Mouse (Mus musculus): ENCODE results near the gene Ehhadh.

The Ehhadh gene

DNA sequence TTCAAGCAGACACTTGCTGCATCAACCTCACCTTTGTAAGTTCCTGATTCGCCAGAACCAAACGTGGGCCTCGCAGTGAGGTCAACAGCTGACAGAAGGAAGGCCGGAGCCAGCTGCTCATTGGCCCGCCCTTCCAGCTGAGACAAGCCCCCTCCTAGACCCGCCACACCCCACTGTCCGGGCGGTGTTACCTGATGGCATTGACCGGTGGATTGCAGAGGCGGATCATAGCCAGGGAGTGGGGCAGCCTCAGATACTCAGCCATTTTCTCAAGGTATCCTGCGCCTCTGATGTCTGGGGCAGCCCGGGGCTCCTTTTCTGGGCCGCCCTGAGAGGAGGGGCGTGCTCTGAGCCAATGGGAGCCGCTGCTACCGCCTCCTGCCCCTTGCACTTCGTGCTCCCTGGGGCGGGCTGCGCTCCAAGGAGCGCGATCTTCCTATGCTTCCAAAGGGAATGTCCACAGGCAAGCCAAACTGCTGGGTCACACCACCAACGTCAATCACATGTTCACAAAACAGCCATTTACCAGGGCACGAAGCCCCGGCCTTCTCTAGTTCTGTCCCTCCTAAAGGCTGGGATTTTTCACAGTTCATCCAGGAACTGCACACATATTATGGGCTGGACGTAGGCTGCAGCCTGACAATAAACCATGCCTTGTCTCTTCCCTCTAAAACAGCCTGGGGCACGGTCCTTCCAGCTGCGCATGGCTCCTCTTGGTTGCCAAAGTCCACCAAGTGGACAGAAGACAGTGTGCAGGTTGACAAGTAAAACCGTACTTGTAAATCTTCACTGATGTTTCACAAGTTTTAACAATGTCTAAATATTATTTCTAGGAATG, at the start of gene Ehhadh:
Gene Ehhadh, minus strand, starts transcription at position 292 of the 838 bp plus-strand sequence.
- DNase-seq (ENCODE audit: low read depth, low spot score), result peak; percentile 82

DNA sequence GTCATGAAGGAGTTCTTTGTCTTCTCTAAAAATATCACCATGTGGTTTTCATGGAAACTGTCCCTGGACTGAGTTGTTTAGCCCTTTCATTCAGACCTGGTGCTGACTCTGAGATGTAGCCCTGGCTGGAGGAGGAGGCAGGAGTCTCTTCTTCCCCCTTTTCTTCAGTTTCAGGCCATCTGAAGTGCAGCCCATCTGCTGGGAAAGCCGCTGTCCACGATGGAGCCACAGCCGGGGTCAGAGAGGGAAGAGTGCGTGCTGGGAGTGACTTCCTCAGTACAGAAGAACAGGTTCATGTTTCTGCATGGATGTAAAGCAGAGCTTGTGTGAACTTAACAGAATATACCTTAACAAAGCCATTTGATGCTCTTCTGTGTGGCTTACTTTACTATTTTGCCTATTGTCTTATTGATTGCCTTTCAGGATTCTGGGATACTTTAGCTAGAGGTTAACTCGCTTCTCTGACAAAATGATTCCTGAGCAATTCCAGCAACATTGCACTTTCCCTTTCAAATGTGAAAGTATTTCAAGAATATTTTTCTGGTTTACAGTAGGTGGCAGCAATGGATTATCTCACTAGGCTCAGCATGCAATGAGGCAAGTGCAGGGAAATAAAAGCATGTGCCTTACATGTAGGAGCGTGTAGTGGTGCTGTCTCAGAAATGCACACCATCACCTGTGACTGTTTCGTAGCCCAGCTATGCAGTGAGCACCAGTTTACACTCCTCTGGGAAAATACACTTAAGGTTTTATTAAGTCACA, 48.9 kb upstream of the Ehhadh start:
- DNase-seq (ENCODE audit: low read depth, low spot score), result no peak

DNA sequence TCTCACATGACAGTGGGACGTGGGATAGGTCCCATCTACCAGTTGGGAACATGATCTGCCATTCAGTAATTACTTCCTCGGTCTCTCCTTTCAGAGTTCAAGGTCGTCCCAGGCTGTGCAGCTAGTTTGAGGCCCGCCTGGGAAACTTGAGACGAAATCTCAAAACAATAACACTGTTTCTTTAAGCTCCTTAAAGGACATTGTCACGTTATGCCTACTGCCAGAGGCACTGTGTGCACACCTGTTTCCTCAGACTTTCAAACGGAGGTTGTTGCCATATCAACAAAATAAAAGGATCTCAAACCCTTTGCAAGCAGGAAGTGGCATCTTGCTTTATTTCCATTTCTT, 48.0 kb upstream of the Ehhadh start:
- peak; percentile 34 for DNase-seq (ENCODE audit: low read depth, low spot score)

DNA sequence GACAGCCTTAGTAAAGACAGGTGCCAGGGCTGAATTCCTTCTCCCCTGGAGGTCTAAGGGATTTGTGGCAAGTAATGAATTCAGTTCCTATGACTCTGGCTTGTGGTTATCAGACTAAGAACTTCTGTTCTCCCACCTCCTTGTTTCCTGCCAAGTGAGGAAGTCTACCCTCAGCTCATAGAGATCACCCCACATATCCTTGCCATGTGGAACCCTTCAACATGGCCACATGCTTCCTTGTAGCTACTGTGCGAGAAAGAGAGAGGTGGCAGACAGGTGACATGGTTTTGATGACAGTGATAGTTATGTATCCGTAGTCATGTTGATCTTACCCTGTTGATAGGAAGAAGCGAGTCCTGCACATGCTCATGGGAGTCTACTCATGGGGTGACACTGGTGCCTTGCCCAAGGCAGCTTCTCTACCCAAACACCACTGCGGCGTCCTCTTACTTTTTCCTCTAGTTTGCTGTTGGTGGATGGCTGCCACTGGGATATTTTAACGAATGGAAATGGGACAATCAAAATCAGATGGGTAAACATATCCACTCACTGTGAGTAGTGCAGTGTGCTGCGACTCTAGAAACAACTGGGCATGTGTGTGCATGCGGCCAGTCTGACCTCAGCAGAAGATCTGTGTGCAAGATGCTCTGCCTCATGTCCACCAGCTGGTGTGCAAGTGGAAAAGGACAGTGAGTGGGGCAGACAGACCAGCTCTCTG, 47.4 kb upstream of the Ehhadh start:
- DNase-seq (ENCODE audit: low read depth, low spot score), result no peak

DNA sequence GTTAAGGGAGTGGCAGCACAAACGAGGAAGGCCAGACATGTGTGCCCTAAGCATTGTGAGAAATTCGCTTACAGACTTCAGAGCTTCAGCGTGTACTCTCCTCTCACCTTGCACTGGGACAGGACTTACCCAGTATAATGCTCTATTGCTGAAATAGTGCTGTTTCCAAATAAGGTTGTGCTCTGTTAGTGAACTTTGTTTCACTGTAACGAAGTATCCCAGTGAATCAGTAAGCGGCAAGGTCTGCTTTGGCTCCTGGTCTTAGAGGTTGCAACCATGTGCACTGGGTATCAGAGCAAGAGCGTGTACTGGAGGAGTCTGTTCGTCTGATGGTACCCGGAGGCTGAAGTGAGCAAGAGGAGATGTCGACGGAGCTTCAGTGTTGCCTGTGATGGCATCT, 46.4 kb upstream of the Ehhadh start:
- DNase-seq (ENCODE audit: low read depth, low spot score), result no peak

DNA sequence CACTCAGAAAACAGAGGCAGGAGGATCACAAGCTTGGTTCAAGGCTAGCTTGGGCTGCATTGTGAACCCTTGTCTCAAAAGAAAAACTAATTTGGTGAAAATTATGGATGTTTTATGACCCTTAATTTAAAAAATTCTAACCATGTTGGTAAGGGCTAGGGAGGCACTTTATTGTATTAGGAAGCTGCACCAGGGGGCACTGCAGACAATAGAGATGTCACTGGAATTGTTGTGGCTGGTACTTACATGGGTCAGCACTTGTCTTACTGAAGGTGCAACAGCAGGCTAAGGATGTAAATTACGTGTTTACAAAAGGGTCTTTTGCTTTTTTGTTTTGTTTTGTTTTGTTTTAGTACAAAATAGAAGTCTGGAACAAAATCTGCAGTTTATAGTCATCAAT, 45.9 kb upstream of the Ehhadh start:
- DNase-seq (ENCODE audit: low read depth, low spot score), result no peak

DNA sequence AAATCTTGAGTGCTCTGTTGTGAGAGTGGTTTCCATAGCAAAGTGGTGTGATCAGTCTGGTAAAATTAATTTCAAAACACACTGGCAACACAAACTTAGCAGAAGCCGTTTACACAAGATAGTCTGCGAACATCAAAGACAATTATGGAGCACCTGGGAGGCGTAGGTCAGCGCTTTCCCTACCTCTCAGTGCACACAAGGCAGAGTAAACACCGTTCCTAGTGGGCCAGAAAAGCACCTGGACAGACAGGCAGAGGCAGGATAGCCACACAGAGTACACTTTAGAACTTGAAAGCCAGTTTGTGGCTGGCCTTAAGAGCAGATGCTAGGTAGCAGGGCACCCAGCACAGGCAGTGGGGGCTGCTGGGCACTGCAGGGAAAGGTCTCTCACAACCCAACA, 44.2 kb upstream of the Ehhadh start:
- no peak for DNase-seq (ENCODE audit: low read depth, low spot score)

DNA sequence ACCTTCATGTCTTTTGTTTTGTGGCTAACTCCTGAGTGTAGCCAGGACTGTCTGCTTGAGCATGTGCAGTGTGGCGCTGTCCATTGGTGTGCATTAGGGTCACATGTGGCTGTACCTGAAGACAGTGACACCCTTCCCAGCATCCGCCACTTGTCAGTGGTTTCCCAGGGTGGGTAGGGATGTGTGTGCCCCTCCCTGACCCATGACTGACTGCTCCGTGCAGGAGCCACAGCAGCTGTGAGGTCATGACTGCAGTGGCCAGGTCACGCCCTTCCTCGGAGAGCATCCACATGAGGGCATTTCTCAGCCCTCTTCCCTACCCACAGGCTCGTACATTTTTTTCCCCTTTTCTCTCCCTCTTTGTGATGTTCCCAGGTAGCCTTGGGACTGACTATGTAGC, 43.2 kb upstream of the Ehhadh start:
- DNase-seq (ENCODE audit: low read depth, low spot score), result no peak

DNA sequence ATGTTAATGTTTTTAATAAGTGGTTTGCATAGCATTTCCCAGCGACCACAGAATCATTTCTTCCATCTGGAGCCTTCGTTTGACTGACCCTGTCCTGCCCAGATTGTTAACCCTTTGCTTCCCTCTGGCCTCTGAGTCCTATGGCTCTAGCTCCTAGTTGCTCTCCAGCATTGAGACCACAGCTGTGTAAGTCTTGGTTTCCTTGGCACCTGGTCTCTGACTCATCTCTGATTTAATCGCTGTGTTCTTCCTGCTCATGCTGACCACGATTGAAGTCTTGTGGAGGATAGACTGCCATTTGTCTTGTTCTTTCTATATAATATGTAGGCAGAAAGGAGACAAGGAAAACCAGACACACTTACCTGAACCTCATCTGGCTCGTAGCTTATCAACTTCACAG, 42.1 kb upstream of the Ehhadh start:
- no peak for DNase-seq (ENCODE audit: low read depth, low spot score)

DNA sequence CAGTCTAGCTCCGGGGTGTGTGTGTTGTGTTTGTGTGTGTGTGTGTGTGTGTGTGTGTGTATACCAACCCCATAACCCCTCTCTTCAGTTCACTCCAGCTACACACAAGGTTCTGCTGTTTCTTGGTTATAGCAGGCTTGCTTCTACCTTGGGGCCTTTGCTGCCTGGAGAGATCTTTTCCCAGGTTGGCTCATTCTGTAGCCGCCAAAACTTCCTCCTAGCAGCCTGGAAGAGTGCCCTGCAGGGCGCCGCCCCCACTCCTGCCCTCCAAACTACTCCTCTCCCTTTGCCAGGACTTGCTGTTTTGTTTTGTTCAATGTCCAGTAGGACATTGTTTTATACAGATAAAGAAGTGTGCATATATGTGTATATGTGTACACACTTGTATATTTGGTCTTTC, 40.0 kb upstream of the Ehhadh start:
- no peak for DNase-seq (ENCODE audit: low read depth, low spot score)

DNA sequence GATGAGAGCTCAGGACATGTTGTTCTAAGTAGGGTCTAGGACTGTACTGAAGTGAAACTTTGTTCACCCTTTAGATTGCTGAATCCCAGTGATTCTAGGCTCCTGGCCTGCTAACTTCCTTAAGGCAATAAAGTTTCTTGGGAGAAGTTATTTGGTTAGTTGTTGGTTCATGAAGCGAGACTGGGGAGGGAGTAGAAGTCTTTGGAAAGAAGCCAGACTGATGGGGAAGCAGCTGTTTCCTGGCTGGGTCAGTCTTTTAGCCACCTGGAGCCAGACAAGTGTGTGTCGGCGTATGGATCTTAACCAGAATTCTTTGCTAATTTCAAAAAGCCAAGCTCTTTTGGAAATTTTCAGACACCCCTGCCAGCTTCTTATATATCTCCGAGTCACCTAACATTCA, 39.5 kb upstream of the Ehhadh start:
- DNase-seq (ENCODE audit: low read depth, low spot score), result no peak

DNA sequence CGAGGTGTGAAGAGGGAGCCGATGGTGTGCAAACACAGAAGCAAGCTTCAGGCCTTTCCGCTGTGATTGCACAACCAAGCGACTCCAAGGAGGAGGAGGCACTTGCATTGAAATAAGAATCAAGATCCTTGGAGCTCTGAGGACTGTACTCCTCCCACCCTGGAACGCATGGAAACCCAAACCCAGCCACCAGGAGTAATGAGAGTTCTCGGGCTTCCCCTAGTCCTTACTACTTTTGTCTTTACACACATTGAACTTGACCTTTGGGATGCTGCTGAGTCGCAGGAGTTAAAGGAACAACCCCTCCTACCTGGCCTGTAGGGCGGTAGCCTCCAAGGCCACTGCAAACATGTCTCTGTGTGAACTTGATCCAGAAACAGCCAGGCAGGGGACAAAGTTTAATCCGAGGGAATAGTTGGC, 38.0 kb upstream of the Ehhadh start:
- DNase-seq (ENCODE audit: low read depth, low spot score), result peak; percentile 51

DNA sequence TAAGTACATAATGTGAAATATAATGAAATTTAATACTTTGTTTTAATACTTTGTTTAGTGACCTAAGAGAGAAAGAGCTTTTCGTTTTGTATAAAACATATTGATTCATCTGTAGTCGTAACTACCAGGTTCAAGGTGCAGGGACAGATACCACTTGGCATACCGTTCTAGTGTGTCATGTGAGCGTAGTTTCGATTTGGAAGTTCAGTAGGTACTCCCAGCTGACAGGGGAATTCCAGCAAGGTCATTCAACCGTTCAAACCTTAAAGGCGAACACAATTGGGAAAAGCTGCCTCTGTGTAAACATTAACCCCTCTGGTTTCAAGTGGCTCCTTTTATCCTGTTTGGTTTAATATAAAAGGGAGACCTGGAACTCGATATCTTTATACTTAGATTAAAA, 31.0 kb upstream of the Ehhadh start:
- no peak for DNase-seq (ENCODE audit: low read depth, low spot score)

DNA sequence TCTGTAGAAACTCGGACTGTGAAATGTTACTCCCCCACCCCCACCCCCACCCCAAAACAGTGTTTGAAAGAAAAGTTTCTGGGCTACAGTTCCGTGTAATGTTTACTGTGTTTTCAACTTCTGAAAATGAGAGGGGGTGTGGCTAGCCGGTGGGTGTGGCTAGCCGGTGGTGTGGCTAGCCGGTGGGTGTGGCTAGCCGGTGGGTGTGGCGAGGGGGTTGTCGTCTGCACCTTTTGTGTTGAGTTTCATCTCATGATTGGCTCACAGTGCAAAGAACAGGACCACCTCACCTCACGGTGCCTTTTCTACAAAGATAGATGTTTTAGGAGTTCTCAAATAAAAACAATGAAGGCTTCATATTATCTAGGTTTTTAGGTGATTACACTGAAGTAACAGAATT, 30.5 kb upstream of the Ehhadh start:
- DNase-seq (ENCODE audit: low read depth, low spot score), result peak; percentile 67

DNA sequence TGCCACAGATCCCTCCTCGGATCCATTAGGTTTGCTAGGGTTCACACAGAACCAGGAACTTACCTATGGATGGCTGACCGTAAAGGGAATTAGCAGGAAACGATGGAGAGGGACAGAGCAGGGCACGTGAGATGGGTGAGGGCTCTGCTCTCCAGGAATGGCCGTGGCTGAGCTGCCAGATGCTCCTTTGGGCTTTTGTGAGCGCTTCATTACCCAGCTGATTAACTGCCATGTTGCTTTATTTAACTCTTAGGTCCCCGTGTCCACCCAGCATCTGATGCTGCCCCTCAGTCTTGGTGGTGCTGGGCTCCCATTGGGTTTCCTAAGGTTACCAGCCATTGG, 28.0 kb upstream of the Ehhadh start:
- no peak for DNase-seq (ENCODE audit: low read depth, low spot score)

DNA sequence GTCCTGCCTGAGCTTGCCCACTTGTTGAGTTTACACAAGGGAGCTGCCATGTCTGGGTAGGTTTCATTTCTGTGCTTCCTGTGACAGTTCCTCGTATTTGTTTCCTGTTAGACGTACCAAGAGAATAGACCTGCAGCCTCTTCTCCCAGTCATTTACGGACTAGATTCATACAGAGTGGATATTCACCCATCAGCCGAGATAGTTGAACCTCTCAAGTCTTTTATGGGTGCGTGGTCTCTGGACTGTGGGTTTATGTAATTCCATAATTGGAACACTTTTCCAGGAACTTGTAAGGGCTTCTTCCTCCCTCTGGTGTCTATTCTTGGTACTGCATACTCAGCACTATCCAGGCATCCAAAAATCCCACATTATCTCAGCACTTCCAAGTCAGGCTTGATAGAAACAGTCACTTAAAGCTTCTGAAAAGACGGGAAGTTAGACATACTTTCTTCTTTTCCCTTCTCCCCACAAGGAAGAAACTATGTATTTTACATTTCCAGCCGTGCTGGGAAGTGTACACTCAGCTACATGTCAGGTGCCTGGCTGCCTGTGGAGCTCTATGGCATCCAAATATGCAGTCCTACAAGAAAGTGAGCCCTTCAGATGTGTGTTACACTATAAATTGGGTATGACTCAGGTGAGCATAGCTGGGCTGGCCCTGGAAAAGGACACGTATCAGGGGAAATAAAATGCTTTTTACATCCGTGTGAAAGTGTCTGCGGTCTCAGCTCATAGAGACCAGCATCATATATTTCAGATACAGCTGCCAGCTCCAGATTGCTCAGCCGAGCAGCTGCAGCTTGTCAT, 27.5 kb upstream of the Ehhadh start:
- DNase-seq (ENCODE audit: low read depth, low spot score), result peak; percentile 59

DNA sequence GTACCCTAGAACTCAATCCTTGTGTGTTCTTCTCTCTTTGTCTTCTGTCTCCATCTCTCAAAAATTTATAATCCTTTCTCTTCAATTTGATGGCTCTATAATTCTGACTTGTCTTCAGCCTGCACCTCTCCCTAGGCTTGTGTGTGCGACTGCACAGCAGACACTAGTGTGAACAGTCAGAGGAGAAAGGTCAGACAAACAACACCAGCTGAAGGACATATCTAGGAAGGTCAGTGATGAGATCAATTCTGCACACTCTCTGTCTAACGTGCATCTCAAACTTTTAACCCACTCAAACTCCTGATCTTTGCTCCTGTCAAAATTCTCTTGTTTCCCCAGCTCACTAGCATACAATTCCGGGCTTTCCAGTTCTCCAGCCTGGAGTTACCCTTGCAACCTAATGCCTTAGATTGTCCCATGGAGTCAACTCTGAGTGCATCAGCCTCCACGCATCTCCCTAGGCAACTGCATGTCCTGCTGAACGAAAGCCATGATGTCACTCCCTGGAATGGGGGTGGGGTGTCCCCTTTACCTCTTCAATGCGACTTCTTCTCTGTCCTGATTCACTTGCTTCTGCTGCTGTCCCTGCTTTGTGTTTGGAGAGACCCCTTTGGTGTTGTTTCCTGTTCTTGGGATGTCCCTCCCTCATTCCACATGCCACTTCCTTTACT, 25.7 kb upstream of the Ehhadh start:
- peak; percentile 30 for DNase-seq (ENCODE audit: low read depth, low spot score)

DNA sequence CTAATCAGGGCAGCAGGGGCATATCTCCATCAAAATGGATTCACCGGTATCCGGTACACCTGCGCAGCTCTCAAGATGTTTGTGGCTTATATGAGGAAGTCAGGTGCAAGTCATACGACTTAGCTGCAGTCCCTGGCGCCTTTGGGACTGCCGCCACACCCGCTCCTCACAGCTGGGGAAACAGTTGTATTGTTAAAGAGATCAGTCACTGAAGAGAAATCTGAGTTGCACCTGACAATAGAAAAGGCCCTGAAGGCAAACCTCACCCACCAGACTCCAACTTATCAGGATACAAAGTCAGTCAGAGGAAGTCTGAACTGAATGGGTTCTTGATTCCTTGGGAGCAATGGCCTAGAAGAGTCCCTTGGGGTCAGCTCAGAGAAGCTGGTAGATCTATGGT, 20.2 kb upstream of the Ehhadh start:
- peak; percentile 86 for DNase-seq (ENCODE audit: low read depth, low spot score)

DNA sequence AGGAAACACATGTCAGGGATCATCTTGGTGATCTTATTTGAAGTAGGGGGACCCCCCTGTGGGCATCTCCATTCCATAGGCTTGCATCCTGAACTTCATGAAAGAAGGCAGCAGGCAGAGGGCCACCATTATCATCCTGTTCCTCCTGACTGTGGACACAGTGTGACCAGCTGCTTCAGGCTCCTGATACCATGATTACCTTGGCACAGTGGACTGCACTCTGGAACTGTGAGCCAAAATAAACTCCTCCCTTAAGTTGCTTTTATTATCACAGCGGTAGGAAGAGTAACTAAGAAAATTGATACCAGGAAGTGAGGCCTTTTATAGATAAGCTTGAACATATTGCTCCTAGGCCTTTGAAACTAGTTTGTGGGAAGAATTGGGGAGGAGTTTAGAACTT, 19.3 kb upstream of the Ehhadh start:
- DNase-seq (ENCODE audit: low read depth, low spot score), result no peak

DNA sequence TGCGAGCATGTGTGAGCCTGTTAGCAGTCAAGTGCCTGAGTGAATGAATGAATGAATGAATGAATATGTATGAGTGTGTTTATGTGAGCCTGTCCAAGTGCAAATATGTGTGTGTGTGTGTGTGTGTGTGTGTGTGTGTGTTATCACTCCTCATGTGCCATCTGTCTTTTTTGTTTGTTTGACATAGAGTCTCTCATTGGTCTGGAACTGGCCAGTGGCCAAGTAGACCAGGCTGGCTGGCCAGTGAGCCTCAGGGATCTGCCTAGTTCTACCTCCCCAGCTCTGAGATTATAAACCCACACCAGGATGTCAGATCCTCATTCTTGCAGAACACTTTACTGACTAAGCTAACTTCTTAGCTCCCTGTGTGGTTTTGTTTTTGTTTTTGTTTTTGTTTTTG, 16.7 kb upstream of the Ehhadh start:
- DNase-seq (ENCODE audit: low read depth, low spot score), result no peak

DNA sequence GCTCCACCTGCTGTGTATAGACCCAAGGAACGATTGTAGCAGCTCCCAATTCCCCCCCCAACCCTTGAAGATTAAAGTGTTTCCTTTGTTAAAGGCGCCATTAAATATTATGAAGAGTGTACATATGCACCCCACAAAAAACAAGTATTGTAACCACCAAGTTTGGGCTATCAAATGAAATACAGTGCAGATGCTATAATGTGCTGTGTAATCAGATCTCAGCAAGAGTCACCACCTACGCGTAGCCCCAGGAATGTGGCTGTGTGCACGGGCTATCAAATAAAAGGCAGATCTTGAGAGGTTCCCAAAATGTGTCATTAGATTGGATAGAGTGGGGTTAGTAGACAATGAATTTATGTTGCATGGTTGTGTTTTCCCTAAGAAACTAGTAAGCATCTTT, 7.5 kb upstream of the Ehhadh start:
- DNase-seq (ENCODE audit: low read depth, low spot score), result no peak

All from R1 (cell line).